Mouse (Mus musculus) adrenal gland, postnatal 14 days (tissue): Measurements from ENCODE around the gene Hist2h2ab. TPM values are rescaled to one million over a fixed set of nuclear protein-coding genes. Genes with fewer than 3 reads are reported as not detected.
A peak's percentile ranks its signal among the peaks of the same experiment; 100 is the strongest.
"Not testable (repeated sequence)": the region's sequence is repeated elsewhere in the genome, so short reads cannot be mapped to it uniquely, and the experiment has no call there.

Experiments used
- DNase-seq: peaks from one replicate; pipeline ENCODE4 v3.0.0; 2021; ENCODE audit warnings: mixed read lengths
- total RNA-seq: library from RNA; stranded (reverse); gene quantifications from 2 replicates; pipeline ENCODE4 v1.2.3, GENCODE M21; 2021

Gene Hist2h2ab
- total RNA-seq, 1 experiment from 2014 or later, result 14.3 TPM

- no peak for DNase-seq
Observed at GRCm38 (mm10) chr3:96198181-96198580, 21.5 kb upstream of the Hist2h2ab start.

GRCm38 (mm10) chr3:96198601-96199251 is 20.9 kb upstream of the Hist2h2ab start:
- not testable (repeated sequence) for DNase-seq

GRCm38 (mm10) chr3:96199731-96200130 is 19.9 kb upstream of the Hist2h2ab start:
- DNase-seq, result no peak

GRCm38 (mm10) chr3:96207819-96208218 is 11.8 kb upstream of the Hist2h2ab start:
- DNase-seq, result no peak

- DNase-seq, result peak; percentile 60
Observed at GRCm38 (mm10) chr3:96209242-96209641, 10.4 kb upstream of the Hist2h2ab start.

- peak; percentile 30 for DNase-seq
Observed at GRCm38 (mm10) chr3:96219191-96219641, 449 bp upstream of the Hist2h2ab start.

- DNase-seq, result not testable (repeated sequence)
Observed at GRCm38 (mm10) chr3:96220131-96220764, 583 bp downstream of the Hist2h2ab start.

- DNase-seq, result peak; percentile 89
Observed at GRCm38 (mm10) chr3:96220765-96221639, 1.3 kb downstream of the Hist2h2ab start, which contains the start of the genes Hist2h2ac and Hist2h2be. Hist2h2ac (minus strand) TSS chr3:96220880. Hist2h2be (plus strand) TSS chr3:96221119.

GRCm38 (mm10) chr3:96221640-96222038 is 2.0 kb downstream of the Hist2h2ab start:
- no peak for DNase-seq

- no peak for DNase-seq
Observed at GRCm38 (mm10) chr3:96222774-96223173, 3.1 kb downstream of the Hist2h2ab start.

GRCm38 (mm10) chr3:96225421-96225820 is 5.8 kb downstream of the Hist2h2ab start:
- no peak for DNase-seq

GRCm38 (mm10) chr3:96226695-96227648 is 7.3 kb downstream of the Hist2h2ab start:
- DNase-seq, result peak; percentile 45

- peak; percentile 35 for DNase-seq
Observed at GRCm38 (mm10) chr3:96228828-96229227, 9.2 kb downstream of the Hist2h2ab start.

GRCm38 (mm10) chr3:96230404-96230803 is 10.7 kb downstream of the Hist2h2ab start:
- DNase-seq, result no peak

- DNase-seq, result peak; percentile 53
Observed at GRCm38 (mm10) chr3:96230910-96231757, 11.5 kb downstream of the Hist2h2ab start.

- DNase-seq, result no peak
Observed at GRCm38 (mm10) chr3:96231758-96232120, 12.1 kb downstream of the Hist2h2ab start.

- DNase-seq, result no peak
Observed at GRCm38 (mm10) chr3:96234914-96235313, 15.2 kb downstream of the Hist2h2ab start.

- DNase-seq, result no peak
Observed at GRCm38 (mm10) chr3:96235836-96236235, 16.2 kb downstream of the Hist2h2ab start.

- DNase-seq, result no peak
Observed at GRCm38 (mm10) chr3:96236834-96237334, 17.2 kb downstream of the Hist2h2ab start.

- no peak for DNase-seq
Observed at GRCm38 (mm10) chr3:96237335-96237903, 17.8 kb downstream of the Hist2h2ab start.
